Mouse (Mus musculus) erythroblast, embryonic 14.5 days (primary cell): ENCODE data around the gene Drd4.

Experiments used
- GATA1 ChIP-seq: IDR thresholded peaks from 2 replicates; pipeline ENCODE4 v1.6.1; 2012; ENCODE audit warnings: low read length, inconsistent platforms, mixed read lengths
- TAL1 ChIP-seq: IDR thresholded peaks from 3 replicates; pipeline ENCODE4 v1.6.1; 2012; ENCODE audit warnings: low read length, inconsistent platforms, mixed read lengths

- TF ChIP-seq TAL1 (no peak), GATA1 (no peak)
Observed at GRCm38 (mm10) chr7:141336296-141336695, 44.5 kb downstream of the Drd4 start.
